Mouse (Mus musculus) colon, adult 2 months (tissue): ENCODE measurements around the gene Actl11. TPM values are rescaled to one million over a fixed set of nuclear protein-coding genes. Genes with fewer than 3 reads are reported as not detected.

Source experiments
- polyA plus RNA-seq: library from polyadenylated mRNA; depleted of rRNA; stranded (reverse); fragments of >200 nt; gene quantifications from 2 replicates; pipeline ENCODE4 v1.2.3, GENCODE M21; 2012; rRNA removed

Actl11 gene
- polyA plus RNA-seq = 0.02 TPM in 1 of 2 replicates, not detected in the other

GRCm38 (mm10) chr9:107928169-107928568 lies at the start of gene Actl11:
Actl11 (plus strand) TSS chr9:107928469.

GRCm38 (mm10) chr9:107887804-107888266 lies 40.4 kb upstream of the Actl11 start, which contains the start of gene Mon1a:
Mon1a (plus strand) TSS chr9:107888151.

GRCm38 (mm10) chr9:107906252-107906966 lies 21.9 kb upstream of the Actl11 start, which contains the start of gene Mst1r:
Mst1r (plus strand) TSS chr9:107906873.

GRCm38 (mm10) chr9:107935374-107935773 lies 7.1 kb downstream of the Actl11 start, which contains the start of gene Camkv:
Camkv (plus strand) TSS chr9:107935674.

GRCm38 (mm10) chr9:107949922-107950235 lies 21.6 kb downstream of the Actl11 start, which contains the start of gene Traip:
Traip (plus strand) TSS chr9:107950136.

GRCm38 (mm10) chr9:107975399-107976386 lies 47.4 kb downstream of the Actl11 start, which contains the start of gene Uba7:
Uba7 (plus strand) TSS chr9:107975505.

Other genes starting within 250 kb of the Actl11 start
- gene Gnat1, start 248.8 kb upstream of the Actl11 start, polyA plus RNA-seq = 0.14 TPM in 1 of 2 replicates, not detected in the other
- 76.2 and 89.6 TPM in 2 replicates for gene Sema3f, start 218.0 kb upstream of the Actl11 start, polyA plus RNA-seq
- gene Rbm5, start 157.5 kb upstream of the Actl11 start, polyA plus RNA-seq = 40.9 and 42.4 TPM in 2 replicates
- 9.4 and 10.8 TPM in 2 replicates for gene Rbm6, start 55.2 kb upstream of the Actl11 start, polyA plus RNA-seq
- 81.4 and 99.9 TPM in 2 replicates for gene Mon1a, start 40.3 kb upstream of the Actl11 start, polyA plus RNA-seq
- gene Mst1r, start 21.6 kb upstream of the Actl11 start, polyA plus RNA-seq = 114 and 117 TPM in 2 replicates
- gene Camkv, start 7.2 kb downstream of the Actl11 start, polyA plus RNA-seq = 0.03 TPM in 1 of 2 replicates, not detected in the other
- 1.1 and 3.8 TPM in 2 replicates for gene Traip, start 21.7 kb downstream of the Actl11 start, polyA plus RNA-seq
- 53.4 and 66.2 TPM in 2 replicates for gene Uba7, start 47.0 kb downstream of the Actl11 start, polyA plus RNA-seq
- gene Gm20661, start 54.6 kb downstream of the Actl11 start, polyA plus RNA-seq = 0.10 TPM in 1 of 2 replicates, not detected in the other
- gene Inka1, start 57.4 kb downstream of the Actl11 start, polyA plus RNA-seq = 4.4 and 6.8 TPM in 2 replicates
- gene Cdhr4, start 64.0 kb downstream of the Actl11 start, polyA plus RNA-seq = 0.35 and 1.2 TPM in 2 replicates
- gene Gm20662, start 67.9 kb downstream of the Actl11 start, polyA plus RNA-seq = 0.93 and 1.1 TPM in 2 replicates
- gene Ip6k1, start 74.0 kb downstream of the Actl11 start, polyA plus RNA-seq = 112 and 139 TPM in 2 replicates
- gene Gmppb, start 120.8 kb downstream of the Actl11 start, polyA plus RNA-seq = 37.4 and 38.5 TPM in 2 replicates
- gene Amigo3, start 124.7 kb downstream of the Actl11 start, polyA plus RNA-seq = 13.0 and 13.5 TPM in 2 replicates
- gene Mst1, start 152.0 kb downstream of the Actl11 start, polyA plus RNA-seq = 0.31 and 0.59 TPM in 2 replicates
- gene Rnf123, start 154.9 kb downstream of the Actl11 start, polyA plus RNA-seq = 79.7 and 82.5 TPM in 2 replicates
- gene Apeh, start 166.1 kb downstream of the Actl11 start, polyA plus RNA-seq = 125 and 159 TPM in 2 replicates